Mouse (Mus musculus): ENCODE data around the gene Tas2r136. TPM values are rescaled to one million over a fixed set of nuclear protein-coding genes. Genes with fewer than 3 reads are reported as not detected.

The Tas2r136 gene
- polyA plus RNA-seq (2015; fragmentation: Nextera tagmentation; extraction: Ambion mirVana): not detected in 2 replicates

- Histone ChIP-seq H3K4me3 (ENCODE audit: low read depth, low read length) (no peak within 1 kb of the TSS), H3K9ac (ENCODE audit: low read depth, low read length) (no peak within 1 kb of the TSS), H3K27ac (ENCODE audit: low read length) (no peak within 1 kb of the TSS), H3K4me2 (ENCODE audit: low read depth, low read length) (no peak within 1 kb of the TSS), H3K27me3 (ENCODE audit: control insufficient read depth, insufficient read depth, low read depth, low read length) (no peaks in the 10 kb centered on the region), H3K4me1 (ENCODE audit: control insufficient read depth, low read depth, low read length) (no peaks in the 10 kb centered on the region), H3K36me3 (ENCODE audit: control insufficient read depth, insufficient read depth) (no peaks in the 10 kb centered on the region), H3K9me3 (replicated peaks; ENCODE audit: control insufficient read depth, low read length) (no peaks in the 10 kb centered on the region)
- no peak for ATAC-seq (ENCODE audit: low read depth)
These were observed at the start of gene Tas2r136 for GRCm38 (mm10) chr6:132778062-132778461. Gene Tas2r136 (minus strand): TSS chr6:132778162.

- Histone ChIP-seq H3K4me1 (ENCODE audit: control insufficient read depth, low read depth, low read length) (no peaks in the 10 kb centered on the region), H3K27me3 (ENCODE audit: control insufficient read depth, insufficient read depth, low read depth, low read length) (no peaks in the 10 kb centered on the region), H3K4me2 (ENCODE audit: low read depth, low read length) (no peak within 1 kb of the TSS), H3K9ac (ENCODE audit: low read depth, low read length) (no peak within 1 kb of the TSS), H3K9me3 (replicated peaks; ENCODE audit: control insufficient read depth, low read length) (no peaks in the 10 kb centered on the region), H3K27ac (ENCODE audit: low read length) (no peak within 1 kb of the TSS), H3K36me3 (ENCODE audit: control insufficient read depth, insufficient read depth) (no peaks in the 10 kb centered on the region), H3K4me3 (ENCODE audit: low read depth, low read length) (no peak within 1 kb of the TSS)
- 47% methylated on average over 1 of the region's 1 CpGs for WGBS (ENCODE audit: insufficient replicate concordance)
- no peak for ATAC-seq (ENCODE audit: low read depth)
These were observed 24.6 kb upstream of the Tas2r136 start, which contains the start of gene Tas2r117 for GRCm38 (mm10) chr6:132802518-132802917. Gene Tas2r117 (plus strand): TSS chr6:132802818.

DNA sequence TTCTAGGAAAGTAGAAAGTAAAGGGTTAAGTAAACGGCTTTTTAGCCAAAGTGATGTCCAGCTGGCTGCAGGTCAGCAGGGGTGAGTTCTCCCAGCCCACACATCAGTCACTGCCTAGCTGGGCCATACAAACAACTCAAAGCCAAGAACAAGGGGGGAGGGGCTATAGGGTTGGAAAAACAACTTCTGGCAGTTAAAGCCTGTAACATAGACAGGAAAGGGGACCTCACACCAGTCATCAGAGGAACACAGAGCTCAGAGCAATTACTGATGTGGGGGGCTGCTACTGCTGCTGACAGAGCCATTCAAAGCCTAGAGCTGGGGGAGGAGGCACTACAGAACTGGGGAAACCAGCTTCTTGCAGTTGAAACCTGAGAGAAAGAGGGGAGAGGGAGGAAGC is 17.4 kb upstream of the Tas2r136 start:
- Histone ChIP-seq H3K9ac (ENCODE audit: low read depth, low read length) (no peak overlapping the region), H3K4me3 (ENCODE audit: low read depth, low read length) (no peak overlapping the region), H3K27me3 (ENCODE audit: control insufficient read depth, insufficient read depth, low read depth, low read length) (no peaks in the 10 kb centered on the region), H3K9me3 (replicated peaks; ENCODE audit: control insufficient read depth, low read length) (peaks cover 5% of the 10 kb centered on the region; the same call in 1 of the 2 replicates), H3K27ac (ENCODE audit: low read length) (no peak overlapping the region), H3K4me1 (ENCODE audit: control insufficient read depth, low read depth, low read length) (no peaks in the 10 kb centered on the region), H3K4me2 (ENCODE audit: low read depth, low read length) (no peak overlapping the region), H3K36me3 (ENCODE audit: control insufficient read depth, insufficient read depth) (no peaks in the 10 kb centered on the region)
- 15% methylated on average over 1 of the region's 1 CpGs for WGBS (ENCODE audit: insufficient replicate concordance)
- no peak for ATAC-seq (ENCODE audit: low read depth)

- no peaks in the 10 kb centered on the region for H3K9me3 ChIP-seq (replicated peaks; ENCODE audit: control insufficient read depth, low read length)
- H3K4me1 ChIP-seq (ENCODE audit: control insufficient read depth, low read depth, low read length): no peaks in the 10 kb centered on the region
- 90% methylated on average over 2 of the region's 2 CpGs for WGBS (ENCODE audit: insufficient replicate concordance)
- H3K27ac ChIP-seq (ENCODE audit: low read length): no peak within 1 kb of the TSS
- H3K9ac ChIP-seq (ENCODE audit: low read depth, low read length): no peak within 1 kb of the TSS
- ATAC-seq (ENCODE audit: low read depth): no peak
- H3K4me3 ChIP-seq (ENCODE audit: low read depth, low read length): no peak within 1 kb of the TSS
- no peaks in the 10 kb centered on the region for H3K36me3 ChIP-seq (ENCODE audit: control insufficient read depth, insufficient read depth)
- H3K4me2 ChIP-seq (ENCODE audit: low read depth, low read length): no peak within 1 kb of the TSS
- H3K27me3 ChIP-seq (ENCODE audit: control insufficient read depth, insufficient read depth, low read depth, low read length): no peaks in the 10 kb centered on the region
These were observed 16.1 kb downstream of the Tas2r136 start, which contains the start of gene Tas2r102 for GRCm38 (mm10) chr6:132761831-132762230. Gene Tas2r102 (plus strand): TSS chr6:132762131.

GRCm38 (mm10) chr6:132754430-132754829 is 23.5 kb downstream of the Tas2r136 start, which contains the start of gene Tas2r124:
Gene Tas2r124 (plus strand): TSS chr6:132754730.
- Histone ChIP-seq H3K36me3 (ENCODE audit: control insufficient read depth, insufficient read depth) (no peaks in the 10 kb centered on the region), H3K27ac (ENCODE audit: low read length) (no peak within 1 kb of the TSS), H3K4me2 (ENCODE audit: low read depth, low read length) (no peak within 1 kb of the TSS), H3K9me3 (replicated peaks; ENCODE audit: control insufficient read depth, low read length) (no peaks in the 10 kb centered on the region), H3K9ac (ENCODE audit: low read depth, low read length) (no peak within 1 kb of the TSS), H3K27me3 (ENCODE audit: control insufficient read depth, insufficient read depth, low read depth, low read length) (no peaks in the 10 kb centered on the region), H3K4me3 (ENCODE audit: low read depth, low read length) (no peak within 1 kb of the TSS), H3K4me1 (ENCODE audit: control insufficient read depth, low read depth, low read length) (no peaks in the 10 kb centered on the region)
- no peak for ATAC-seq (ENCODE audit: low read depth)
- 40% methylated on average over 1 of the region's 1 CpGs for WGBS (ENCODE audit: insufficient replicate concordance)

DNA sequence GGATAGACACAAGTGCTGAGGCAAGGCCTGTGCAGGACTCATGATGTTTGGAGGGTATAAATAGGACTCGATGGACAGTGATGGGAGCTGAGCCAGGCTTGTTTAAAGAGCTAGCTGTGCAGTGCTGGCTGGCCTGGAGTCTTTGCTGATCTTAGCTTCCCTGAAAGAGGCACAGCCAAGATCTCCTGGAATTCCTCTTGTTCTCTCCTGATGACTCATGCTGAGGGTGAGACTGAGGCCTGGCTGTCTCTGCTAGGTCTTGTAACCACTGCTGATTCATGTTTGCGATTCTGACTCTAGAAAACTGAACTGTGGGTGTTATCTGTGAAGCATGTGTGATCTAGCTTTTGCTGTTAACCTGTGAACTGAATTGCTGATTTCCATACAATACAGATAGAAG is 27.8 kb downstream of the Tas2r136 start:
- H3K9me3 ChIP-seq (replicated peaks; ENCODE audit: control insufficient read depth, low read length): no peaks in the 10 kb centered on the region
- no peak overlapping the region for H3K9ac ChIP-seq (ENCODE audit: low read depth, low read length)
- H3K4me1 ChIP-seq (ENCODE audit: control insufficient read depth, low read depth, low read length): no peaks in the 10 kb centered on the region
- H3K4me3 ChIP-seq (ENCODE audit: low read depth, low read length): no peak overlapping the region
- ATAC-seq (ENCODE audit: low read depth): no peak
- WGBS (ENCODE audit: insufficient replicate concordance): 67% methylated on average over 2 of the region's 2 CpGs
- H3K27ac ChIP-seq (ENCODE audit: low read length): no peak overlapping the region
- H3K36me3 ChIP-seq (ENCODE audit: control insufficient read depth, insufficient read depth): no peaks in the 10 kb centered on the region
- H3K27me3 ChIP-seq (ENCODE audit: control insufficient read depth, insufficient read depth, low read depth, low read length): no peaks in the 10 kb centered on the region
- no peak overlapping the region for H3K4me2 ChIP-seq (ENCODE audit: low read depth, low read length)

DNA sequence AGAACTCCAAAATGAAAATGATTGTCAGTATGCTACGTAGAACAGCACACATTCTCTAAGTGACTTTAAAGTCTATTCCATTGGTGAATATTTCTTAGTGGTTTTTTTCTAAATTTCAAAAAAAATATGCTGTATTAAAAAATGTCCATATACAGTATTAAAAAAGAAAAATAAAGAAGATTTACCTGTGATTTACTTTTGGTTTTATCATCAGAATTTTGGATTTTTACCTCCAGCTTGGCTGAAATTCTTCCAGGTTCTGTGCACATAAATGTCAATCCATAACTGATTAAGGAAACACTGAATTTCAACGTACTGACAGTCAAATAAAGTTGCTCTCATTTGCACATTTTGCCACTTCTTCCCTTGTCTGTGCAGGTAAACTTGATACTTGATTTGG is 40.0 kb downstream of the Tas2r136 start, which contains the start of gene Tas2r115:
Tas2r115 (minus strand) TSS at position 101 of the 400 bp plus-strand sequence.
- ATAC-seq (ENCODE audit: low read depth): no peak
- 57% methylated on average over 2 of the region's 2 CpGs for WGBS (ENCODE audit: insufficient replicate concordance)

More for the DNA sequence above, 40.0 kb downstream of the Tas2r136 start, which contains the start of gene Tas2r115:
- H3K9me3 ChIP-seq (replicated peaks; ENCODE audit: control insufficient read depth, low read length): no peaks in the 10 kb centered on the region
- H3K27me3 ChIP-seq (ENCODE audit: control insufficient read depth, insufficient read depth, low read depth, low read length): no peaks in the 10 kb centered on the region
- H3K4me2 ChIP-seq (ENCODE audit: low read depth, low read length): no peak within 1 kb of the TSS
- H3K27ac ChIP-seq (ENCODE audit: low read length): no peak within 1 kb of the TSS
- no peaks in the 10 kb centered on the region for H3K4me1 ChIP-seq (ENCODE audit: control insufficient read depth, low read depth, low read length)
- H3K36me3 ChIP-seq (ENCODE audit: control insufficient read depth, insufficient read depth): no peaks in the 10 kb centered on the region
- H3K9ac ChIP-seq (ENCODE audit: low read depth, low read length): no peak within 1 kb of the TSS
- no peak within 1 kb of the TSS for H3K4me3 ChIP-seq (ENCODE audit: low read depth, low read length)

Other genes starting within 250 kb of the Tas2r136 start
- gene Prh1, start 208.4 kb downstream of the Tas2r136 start, polyA plus RNA-seq (2015; fragmentation: Nextera tagmentation; extraction: Ambion mirVana): not detected in 2 replicates
- gene Prp2, start 182.2 kb downstream of the Tas2r136 start, polyA plus RNA-seq (2015; fragmentation: Nextera tagmentation; extraction: Ambion mirVana): not detected in 2 replicates
- gene A630073D07Rik, start 126.6 kb downstream of the Tas2r136 start, polyA plus RNA-seq (2015; fragmentation: Nextera tagmentation; extraction: Ambion mirVana): not detected in 2 replicates
- not detected in 2 replicates for gene Tas2r120, start 121.2 kb downstream of the Tas2r136 start, polyA plus RNA-seq (2015; fragmentation: Nextera tagmentation; extraction: Ambion mirVana)
- not detected in 2 replicates for gene Tas2r121, start 77.2 kb downstream of the Tas2r136 start, polyA plus RNA-seq (2015; fragmentation: Nextera tagmentation; extraction: Ambion mirVana)
- gene Tas2r122, start 66.2 kb downstream of the Tas2r136 start, polyA plus RNA-seq (2015; fragmentation: Nextera tagmentation; extraction: Ambion mirVana): not detected in 2 replicates
- gene Tas2r115, start 40.1 kb downstream of the Tas2r136 start, polyA plus RNA-seq (2015; fragmentation: Nextera tagmentation; extraction: Ambion mirVana): not detected in 2 replicates
- not detected in 2 replicates for gene Tas2r124, start 23.4 kb downstream of the Tas2r136 start, polyA plus RNA-seq (2015; fragmentation: Nextera tagmentation; extraction: Ambion mirVana)
- not detected in 2 replicates for gene Tas2r102, start 16.0 kb downstream of the Tas2r136 start, polyA plus RNA-seq (2015; fragmentation: Nextera tagmentation; extraction: Ambion mirVana)
- not detected in 2 replicates for gene Tas2r117, start 24.7 kb upstream of the Tas2r136 start, polyA plus RNA-seq (2015; fragmentation: Nextera tagmentation; extraction: Ambion mirVana)
- not detected in 2 replicates for gene Tas2r123, start 69.0 kb upstream of the Tas2r136 start, polyA plus RNA-seq (2015; fragmentation: Nextera tagmentation; extraction: Ambion mirVana)
- not detected in 2 replicates for gene Tas2r116, start 77.3 kb upstream of the Tas2r136 start, polyA plus RNA-seq (2015; fragmentation: Nextera tagmentation; extraction: Ambion mirVana)
- gene Tas2r110, start 89.8 kb upstream of the Tas2r136 start, polyA plus RNA-seq (2015; fragmentation: Nextera tagmentation; extraction: Ambion mirVana): not detected in 2 replicates
- gene Tas2r113, start 114.8 kb upstream of the Tas2r136 start, polyA plus RNA-seq (2015; fragmentation: Nextera tagmentation; extraction: Ambion mirVana): not detected in 2 replicates
- gene Tas2r125, start 131.5 kb upstream of the Tas2r136 start, polyA plus RNA-seq (2015; fragmentation: Nextera tagmentation; extraction: Ambion mirVana): not detected in 2 replicates
- not detected in 2 replicates for gene Tas2r129, start 172.9 kb upstream of the Tas2r136 start, polyA plus RNA-seq (2015; fragmentation: Nextera tagmentation; extraction: Ambion mirVana)
- not detected in 2 replicates for gene Tas2r131, start 179.8 kb upstream of the Tas2r136 start, polyA plus RNA-seq (2015; fragmentation: Nextera tagmentation; extraction: Ambion mirVana)
- gene Tas2r109, start 202.8 kb upstream of the Tas2r136 start, polyA plus RNA-seq (2015; fragmentation: Nextera tagmentation; extraction: Ambion mirVana): not detected in 2 replicates